Mouse (Mus musculus): ENCODE data around the gene Cdc42bpb. TPM values are rescaled to one million over a fixed set of nuclear protein-coding genes. Genes with fewer than 3 reads are reported as not detected.

Cdc42bpb gene
- polyA plus RNA-seq, 1 experiment from 2014 or later, result 37.7 TPM

Other genes with a start within 250 kb of the Cdc42bpb start
- gene Traf3, start 211.3 kb downstream of the Cdc42bpb start, polyA plus RNA-seq (2014; fragmentation: Nextera tagmentation; extraction: Ambion mirVana), result 12.5 and 13.4 TPM in 2 replicates
- gene 4930595D18Rik, start 193.2 kb downstream of the Cdc42bpb start, polyA plus RNA-seq (2014; fragmentation: Nextera tagmentation; extraction: Ambion mirVana), result not detected in 2 replicates
- gene Amn, start 106.6 kb downstream of the Cdc42bpb start, polyA plus RNA-seq (2014; fragmentation: Nextera tagmentation; extraction: Ambion mirVana), result 0.34 and 0.50 TPM in 2 replicates
- 5.5 and 5.8 TPM in 2 replicates for gene Lbhd2, start 29.1 kb upstream of the Cdc42bpb start, polyA plus RNA-seq (2014; fragmentation: Nextera tagmentation; extraction: Ambion mirVana)
- 8.7 and 9.4 TPM in 2 replicates for gene Exoc3l4, start 39.3 kb upstream of the Cdc42bpb start, polyA plus RNA-seq (2014; fragmentation: Nextera tagmentation; extraction: Ambion mirVana)
- 9.8 and 11.7 TPM in 2 replicates for gene Tnfaip2, start 64.8 kb upstream of the Cdc42bpb start, polyA plus RNA-seq (2014; fragmentation: Nextera tagmentation; extraction: Ambion mirVana)
- gene Gm266, start 108.1 kb upstream of the Cdc42bpb start, polyA plus RNA-seq (2014; fragmentation: Nextera tagmentation; extraction: Ambion mirVana), result 24.4 and 25.3 TPM in 2 replicates
- gene Eif5, start 160.3 kb upstream of the Cdc42bpb start, polyA plus RNA-seq (2014; fragmentation: Nextera tagmentation; extraction: Ambion mirVana), result 433 and 445 TPM in 2 replicates
- gene Mark3, start 196.8 kb upstream of the Cdc42bpb start, polyA plus RNA-seq (2014; fragmentation: Nextera tagmentation; extraction: Ambion mirVana), result 47.0 and 47.2 TPM in 2 replicates